In the genomic region with DNA sequence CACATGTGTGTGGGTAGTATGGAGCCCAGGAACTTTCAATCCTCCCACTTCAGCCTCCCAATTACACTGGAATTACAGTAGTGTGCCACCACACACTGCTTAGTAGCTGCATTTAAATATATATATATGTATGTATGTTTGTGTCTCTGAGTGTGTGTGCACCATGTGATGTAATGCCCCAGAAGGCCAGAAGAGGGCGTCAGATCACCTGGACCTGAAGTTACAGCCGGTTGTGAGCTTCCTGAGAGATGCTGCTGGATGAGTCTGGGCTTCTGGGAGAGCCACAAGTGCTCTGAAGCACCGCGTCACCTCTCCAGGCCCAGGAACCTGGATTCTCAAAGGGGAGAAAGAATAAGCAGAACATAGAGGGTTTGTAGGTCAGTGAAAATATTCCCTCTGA, we compare ENCODE assay signal across 37 mouse cellular contexts. TPM values are rescaled to one million over a fixed set of nuclear protein-coding genes. Genes with fewer than 3 reads are reported as not detected.
A peak's percentile ranks its signal among the peaks of the same experiment; 100 is the strongest.
DNase-seq lines count a peak whose midpoint lies in the region; ATAC-seq and TF ChIP-seq lines count a peak whose summit lies in the region.
"Had no signal": no experiment of that assay in that cellular context is flagged by ENCODE, and none has a peak within 500 bp of the region (broad histone marks: within the 10 kb centered on the region; RNA-seq: fewer than 3 reads in every experiment).

No protein-coding gene starts in this region.

- ATAC-seq in kidney, postnatal 0 days (replicated peaks; ENCODE audit: low FRiP score, low read depth): no peak
- ATAC-seq in kidney, embryonic 16.5 days (ENCODE audit: low FRiP score, low TSS enrichment): no peak
- no peak for ATAC-seq in lung, embryonic 14.5 days (ENCODE audit: insufficient read depth)
- ATAC-seq: CD4-positive, CD25-positive, alpha-beta regulatory T cell, adult 4 months; forebrain, embryonic 14.5 days; intestine, embryonic 16.5 days; Patski had no signal

- WGBS in kidney, postnatal 0 days: 68% methylated on average over 4 of the region's 4 CpGs
- 73% methylated on average over 4 of the region's 4 CpGs for WGBS in kidney, embryonic 16.5 days
- 63% methylated on average over 4 of the region's 4 CpGs for WGBS in lung, embryonic 14.5 days

- H3K4me3 ChIP-seq in kidney, postnatal 0 days (replicated peaks; ENCODE audit: low read depth, low read length): no peak overlapping the region
- H3K4me3 ChIP-seq in kidney, embryonic 16.5 days (ENCODE audit: low read length): no peak overlapping the region
- no peak overlapping the region for H3K4me3 ChIP-seq in lung, embryonic 14.5 days (ENCODE audit: low read depth, low read length)
- no peak overlapping the region for H3K4me3 ChIP-seq in ES-Bruce4 (ENCODE audit: low read depth, low read length)
- H3K4me3 ChIP-seq: embryonic facial prominence, embryonic 12.5 days; gastrocnemius, adult 2 months; heart, embryonic 15.5 days; hindbrain, embryonic 12.5 days; left cerebral cortex, adult 2 months; megakaryocyte, embryonic 14.5 days; midbrain, embryonic 12.5 days had no signal

- no peak for TF ChIP-seq POLR2A in ES-Bruce4 (IDR thresholded peaks at IDR 0.05; ENCODE audit: insufficient read depth, low read length)

- TF ChIP-seq CTCF in kidney, postnatal 0 days (IDR thresholded peaks at IDR 0.05; ENCODE audit: low read depth): peak; percentile 9; the same call in 1 of the 2 replicates
- 0 out of 2 replicates have a peak, but pooled peaks have one; percentile 9 for TF ChIP-seq CTCF in lung, embryonic 14.5 days (IDR thresholded peaks at IDR 0.05; ENCODE audit: low read depth)
- TF ChIP-seq CTCF in ES-Bruce4 (IDR thresholded peaks at IDR 0.05; ENCODE audit: low read depth, low read length): peak; percentile 60

- H3K4me1 ChIP-seq in kidney, postnatal 0 days (replicated peaks; ENCODE audit: insufficient read depth, low read length): no peaks in the 10 kb centered on the region
- H3K4me1 ChIP-seq in kidney, embryonic 16.5 days (ENCODE audit: insufficient read depth, low read length): no peaks in the 10 kb centered on the region
- no peaks in the 10 kb centered on the region for H3K4me1 ChIP-seq in lung, embryonic 14.5 days (ENCODE audit: insufficient read depth)
- H3K4me1 ChIP-seq in ES-Bruce4 (ENCODE audit: control insufficient read depth, insufficient read depth, low read length): peaks cover 4% of the 10 kb centered on the region
- H3K4me1 ChIP-seq: embryonic facial prominence, embryonic 12.5 days; heart, embryonic 15.5 days; hindbrain, embryonic 12.5 days; megakaryocyte, embryonic 14.5 days; midbrain, embryonic 12.5 days had no signal

- no peak for DNase-seq in kidney, postnatal 0 days (ENCODE audit: low spot score)
- DNase-seq in lung, embryonic 14.5 days: no peak
- no peak for DNase-seq in lung, postnatal 10 days
- peak; percentile 73 for DNase-seq in R1 (ENCODE audit: low read depth, low spot score)
- DNase-seq in left cerebral cortex, postnatal 25 days (ENCODE audit: low spot score in 2 of 2): no peak
- DNase-seq: adrenal gland, postnatal 25 days; cerebellum, adult 11-12 months; cerebellum, adult 9-11 months; embryo, embryonic 11 days; gastrocnemius, adult 2 months; gastrocnemius, postnatal 36 days; kidney, adult 8-10 months; kidney, postnatal 14 days; left cerebral cortex, postnatal 4 days; lung, adult 2 months; lung, postnatal 36 days; thymus, postnatal 14 days had no signal

- H3K27ac ChIP-seq in kidney, postnatal 0 days: no peak overlapping the region
- no peak overlapping the region for H3K27ac ChIP-seq in kidney, embryonic 16.5 days (ENCODE audit: low read length)
- no peak overlapping the region for H3K27ac ChIP-seq in lung, embryonic 14.5 days (ENCODE audit: low read depth)
- H3K27ac ChIP-seq in ES-Bruce4 (ENCODE audit: insufficient read depth, low read length): no peak overlapping the region
- H3K27ac ChIP-seq: embryonic facial prominence, embryonic 12.5 days; gastrocnemius, adult 2 months; heart, embryonic 15.5 days; hindbrain, embryonic 12.5 days; left cerebral cortex, adult 2 months; midbrain, embryonic 12.5 days had no signal

- H3K4me2 ChIP-seq in kidney, postnatal 0 days (ENCODE audit: low read length): no peak overlapping the region
- H3K4me2 ChIP-seq in kidney, embryonic 16.5 days (replicated peaks; ENCODE audit: low read depth, low read length): no peak overlapping the region
- no peak overlapping the region for H3K4me2 ChIP-seq in lung, embryonic 14.5 days
- H3K4me2 ChIP-seq: embryonic facial prominence, embryonic 12.5 days; heart, embryonic 15.5 days; hindbrain, embryonic 12.5 days; midbrain, embryonic 12.5 days had no signal

- H3K27me3 ChIP-seq in kidney, postnatal 0 days (ENCODE audit: insufficient read depth, low read length): no peaks in the 10 kb centered on the region
- H3K27me3 ChIP-seq in kidney, embryonic 16.5 days (ENCODE audit: insufficient read depth, low read length): no peaks in the 10 kb centered on the region
- peaks cover 8% of the 10 kb centered on the region; the same call in 1 of the 2 replicates for H3K27me3 ChIP-seq in lung, embryonic 14.5 days (ENCODE audit: insufficient read depth, low read length)
- no peaks in the 10 kb centered on the region for H3K27me3 ChIP-seq in ES-Bruce4 (ENCODE audit: control insufficient read depth, insufficient read depth, low read length, poor library complexity, severe bottlenecking)

- no peaks in the 10 kb centered on the region for H3K9me3 ChIP-seq in kidney, postnatal 0 days (replicated peaks; ENCODE audit: low read length)
- no peaks in the 10 kb centered on the region for H3K9me3 ChIP-seq in kidney, embryonic 16.5 days (ENCODE audit: low read length)
- no peaks in the 10 kb centered on the region for H3K9me3 ChIP-seq in lung, embryonic 14.5 days (ENCODE audit: low read depth, low read length)
- H3K9me3 ChIP-seq in ES-Bruce4 (replicated peaks; ENCODE audit: control insufficient read depth, insufficient read depth, low read length, poor library complexity, severe bottlenecking): no peaks in the 10 kb centered on the region
- H3K9me3 ChIP-seq: embryonic facial prominence, embryonic 12.5 days; G1E; heart, embryonic 15.5 days; hindbrain, embryonic 12.5 days; megakaryocyte, embryonic 14.5 days; midbrain, embryonic 12.5 days had no signal

- intact Hi-C loops in left cerebral cortex, postnatal 25 days (cut with DNase I): no loop called here

- no peak overlapping the region for H3K9ac ChIP-seq in kidney, postnatal 0 days (ENCODE audit: low read depth, low read length)
- no peak overlapping the region for H3K9ac ChIP-seq in kidney, embryonic 16.5 days (replicated peaks; ENCODE audit: low read length)
- H3K9ac ChIP-seq in lung, embryonic 14.5 days: no peak overlapping the region
- no peak overlapping the region for H3K9ac ChIP-seq in ES-Bruce4 (ENCODE audit: low read depth, poor library complexity, severe bottlenecking)
- H3K9ac ChIP-seq: embryonic facial prominence, embryonic 12.5 days; heart, embryonic 15.5 days; hindbrain, embryonic 12.5 days; midbrain, embryonic 12.5 days had no signal

- TF ChIP-seq EP300 in ES-Bruce4 (IDR thresholded peaks at IDR 0.05; ENCODE audit: insufficient read depth, low read depth, low read length): no peak

- H3K36me3 ChIP-seq in kidney, postnatal 0 days (ENCODE audit: insufficient read depth, low read length): no peaks in the 10 kb centered on the region
- no peaks in the 10 kb centered on the region for H3K36me3 ChIP-seq in kidney, embryonic 16.5 days (ENCODE audit: insufficient read depth, low read length)
- no peaks in the 10 kb centered on the region for H3K36me3 ChIP-seq in lung, embryonic 14.5 days (ENCODE audit: insufficient read depth)
- H3K36me3 ChIP-seq in ES-Bruce4 (ENCODE audit: control insufficient read depth, insufficient read depth, low read length, poor library complexity, severe bottlenecking): no peaks in the 10 kb centered on the region
- H3K36me3 ChIP-seq: embryonic facial prominence, embryonic 12.5 days; G1E; heart, embryonic 15.5 days; hindbrain, embryonic 12.5 days; midbrain, embryonic 12.5 days had no signal

RNA-seq across cellular contexts. Expression of a gene that starts 1.9 kb away (rescaled TPM):
- polyA plus RNA-seq in kidney, postnatal 0 days (2015; fragmentation: Nextera tagmentation; extraction: Ambion mirVana): not detected in 2 replicates
- polyA plus RNA-seq in kidney, embryonic 16.5 days (2015; fragmentation: Nextera tagmentation; extraction: Ambion mirVana): 0.41 TPM in 1 of 2 replicates, not detected in the other
- 3.8 and 4.2 TPM in 2 replicates for polyA plus RNA-seq in lung, embryonic 14.5 days (2014; fragmentation: Nextera tagmentation; extraction: Ambion mirVana)
- 5.2 and 7.4 TPM in 2 replicates for polyA plus RNA-seq in ES-Bruce4 (2011; ENCODE audit: insufficient read depth, insufficient read length, low read depth, missing spikeins)
- total RNA-seq in left cerebral cortex, postnatal 25 days (2021): under 1 TPM in 1 of 2 experiments, not detected in 1; 0.21 TPM
- total RNA-seq: gastrocnemius, adult 2 months; gastrocnemius, postnatal 36 days; left cerebral cortex, adult 2 months; left cerebral cortex, postnatal 4 days; monocyte, adult 5-6 weeks had no signal
- polyA plus RNA-seq: CD4-positive, CD25-positive, alpha-beta regulatory T cell, adult 4 months; embryonic facial prominence, embryonic 12.5 days; forebrain, embryonic 14.5 days; G1E; hindbrain, embryonic 12.5 days; midbrain, embryonic 12.5 days; neural tube, embryonic 14.5 days; Patski had no signal

RNA-seq across cellular contexts. Expression of a gene that starts 35.3 kb away (rescaled TPM):
- not detected in 2 replicates for polyA plus RNA-seq in kidney, postnatal 0 days (2015; fragmentation: Nextera tagmentation; extraction: Ambion mirVana)
- polyA plus RNA-seq in kidney, embryonic 16.5 days (2015; fragmentation: Nextera tagmentation; extraction: Ambion mirVana): 1.7 TPM in 1 of 2 replicates, not detected in the other
- polyA plus RNA-seq in lung, embryonic 14.5 days (2014; fragmentation: Nextera tagmentation; extraction: Ambion mirVana): 1.2 and 1.5 TPM in 2 replicates
- polyA plus RNA-seq in ES-Bruce4 (2011; ENCODE audit: insufficient read depth, insufficient read length, low read depth, missing spikeins): not detected in 2 replicates
- total RNA-seq in left cerebral cortex, postnatal 25 days (2021): 1 to 10 TPM in 1 of 2 experiments, under 1 TPM in 1; 0.60 to 1.3 TPM
- total RNA-seq: adrenal gland, adult 18-20 months; adrenal gland, postnatal 25 days; gastrocnemius, adult 2 months; gastrocnemius, postnatal 36 days; heart, postnatal 25 days; monocyte, adult 5-6 weeks had no signal
- polyA plus RNA-seq: CD4-positive, CD25-positive, alpha-beta regulatory T cell, adult 4 months; embryonic facial prominence, embryonic 12.5 days; G1E; hindbrain, embryonic 12.5 days; intestine, embryonic 16.5 days; limb, embryonic 14.5 days; midbrain, embryonic 12.5 days; Patski had no signal

RNA-seq across cellular contexts. Expression of a gene that starts 45.9 kb away (rescaled TPM):
- polyA plus RNA-seq in kidney, postnatal 0 days (2015; fragmentation: Nextera tagmentation; extraction: Ambion mirVana): 26.2 and 30.3 TPM in 2 replicates
- 9.7 and 11.1 TPM in 2 replicates for polyA plus RNA-seq in kidney, embryonic 16.5 days (2015; fragmentation: Nextera tagmentation; extraction: Ambion mirVana)
- 4.6 and 5.3 TPM in 2 replicates for polyA plus RNA-seq in lung, embryonic 14.5 days (2014; fragmentation: Nextera tagmentation; extraction: Ambion mirVana)
- polyA plus RNA-seq in ES-Bruce4 (2011; ENCODE audit: insufficient read depth, insufficient read length, low read depth, missing spikeins): 1.6 and 1.8 TPM in 2 replicates
- total RNA-seq in left cerebral cortex, postnatal 25 days (2021): 10 to 100 TPM; 13.2 to 15.5 TPM
- total RNA-seq: adrenal gland, adult 18-20 months; G1E had no signal
- polyA plus RNA-seq: CD4-positive, CD25-positive, alpha-beta regulatory T cell, adult 4 months; G1E had no signal

RNA-seq across cellular contexts. Expression of a gene that starts 52.8 kb away (rescaled TPM):
- polyA plus RNA-seq in kidney, postnatal 0 days (2015; fragmentation: Nextera tagmentation; extraction: Ambion mirVana): 0.61 and 1.2 TPM in 2 replicates
- 0.31 and 0.49 TPM in 2 replicates for polyA plus RNA-seq in kidney, embryonic 16.5 days (2015; fragmentation: Nextera tagmentation; extraction: Ambion mirVana)
- 0.16 TPM in 2 replicates for polyA plus RNA-seq in lung, embryonic 14.5 days (2014; fragmentation: Nextera tagmentation; extraction: Ambion mirVana)
- polyA plus RNA-seq in ES-Bruce4 (2011; ENCODE audit: insufficient read depth, insufficient read length, low read depth, missing spikeins): not detected in 2 replicates
- not detected for total RNA-seq in left cerebral cortex, postnatal 25 days (2021)
- total RNA-seq: adrenal gland, adult 18-20 months; adrenal gland, postnatal 25 days; gastrocnemius, adult 2 months; gastrocnemius, postnatal 36 days; heart, adult 8-10 months; heart, postnatal 25 days; layer of hippocampus, postnatal 14 days; left cerebral cortex, postnatal 4 days; monocyte, adult 5-6 weeks had no signal
- polyA plus RNA-seq: CD4-positive, CD25-positive, alpha-beta regulatory T cell, adult 4 months; forebrain, embryonic 14.5 days; G1E; heart, embryonic 15.5 days; intestine, embryonic 16.5 days; limb, embryonic 14.5 days; lung, adult 2 months had no signal

Comparison
In these comparisons a context has a peak if more than half of its experiments do, and no peak if none do; other contexts are left out.
1. CTCF ChIP-seq: peak in every context shown above with its lines; median percentile 60 in ES-Bruce4; 9 in kidney, postnatal 0 days; 9 in lung, embryonic 14.5 days.